Comparison of ENCODE assay signal across 1 mouse cellular context in the genomic region with DNA sequence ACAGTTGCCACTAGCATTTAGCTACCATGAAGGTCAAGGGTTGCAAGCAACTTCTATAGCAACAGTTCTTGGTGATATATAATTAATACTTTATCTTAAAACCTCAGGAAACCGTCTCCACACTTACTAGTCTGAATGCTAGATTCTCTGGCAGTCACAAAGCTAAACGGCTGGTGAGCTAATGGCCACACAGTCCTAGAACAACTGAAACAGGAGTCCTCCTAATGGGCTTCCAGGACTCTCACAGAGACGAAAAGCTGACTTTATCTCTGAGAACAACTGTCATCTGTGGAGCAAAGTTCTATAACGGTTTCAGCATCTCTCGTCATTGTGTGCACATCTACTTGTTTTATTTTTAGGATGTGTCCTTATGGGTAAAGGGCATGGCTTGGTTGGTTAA.
TF ChIP-seq lines count a peak whose summit lies in the region.

No protein-coding gene starts in this region.

TF ChIP-seq in MEL, 35 proteins besides CTCF, POLR2A, EP300 and RAD21:
- TF ChIP-seq KAT2A (conservative IDR thresholded peaks at IDR 0.05; ENCODE audit: low read depth, low read length) (no peak), TCF12 (IDR thresholded peaks at IDR 0.05; ENCODE audit: low read depth, low read length) (peak; percentile 78), GATA1 (IDR thresholded peaks at IDR 0.05; ENCODE audit: low read depth, low read length) (peak; percentile 66), MYB (IDR thresholded peaks at IDR 0.05; ENCODE audit: low read depth, low read length) (peak; percentile 90), USF1 (IDR thresholded peaks at IDR 0.05; ENCODE audit: low read depth, low read length) (no peak), TBP (IDR thresholded peaks at IDR 0.05; ENCODE audit: low read depth, low read length) (peak; percentile 27; the same call in 1 of the 2 replicates), ETS1 (IDR thresholded peaks at IDR 0.05; ENCODE audit: low read depth, low read length) (peak; percentile 57), MEF2A (IDR thresholded peaks at IDR 0.05; ENCODE audit: extremely low read depth, insufficient replicate concordance, low read depth, low read length, poor library complexity, severe bottlenecking) (peak; percentile 11; the same call in 1 of the 2 replicates), NELFE (IDR thresholded peaks at IDR 0.05; ENCODE audit: low read depth, low read length) (no peak), TAL1 (IDR thresholded peaks at IDR 0.05; ENCODE audit: low read length) (peak; percentile 47), RCOR1 (IDR thresholded peaks at IDR 0.05; ENCODE audit: low read depth, low read length) (peak; percentile 1; the same call in 1 of the 2 replicates)
TF ChIP-seq in MEL: peak in this region for 8.
